Mouse (Mus musculus): Measurements from ENCODE around the gene Pde5a. TPM values are rescaled to one million over a fixed set of nuclear protein-coding genes. Genes with fewer than 3 reads are reported as not detected.

Pde5a gene
- total RNA-seq, 1 experiment = 1.6 TPM

DNA sequence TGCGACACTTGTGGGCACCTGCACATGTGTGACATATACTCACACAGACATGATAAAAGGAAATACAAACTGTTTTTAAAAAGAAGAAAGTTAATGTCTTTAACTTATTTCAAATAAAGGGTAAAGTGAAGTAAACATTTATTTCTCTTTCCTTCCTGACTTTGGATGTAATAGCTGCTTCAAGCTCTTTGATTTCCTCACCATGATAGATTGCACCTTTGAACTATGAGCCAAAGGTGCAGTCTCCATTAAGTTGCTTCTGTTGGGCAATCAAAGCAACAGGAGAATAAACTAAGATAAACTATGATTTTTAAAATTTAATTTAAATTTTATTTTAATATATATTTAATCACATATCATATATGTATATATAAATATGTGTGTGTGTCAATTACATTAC is 139.5 kb downstream of the Pde5a start:
- no peak overlapping the region for H3K4me3 ChIP-seq (ENCODE audit: insufficient read depth in 1 of 2, low read depth in 1 of 2, low read length in 2 of 2, poor library complexity in 1 of 2, severe bottlenecking in 1 of 2)
- in situ Hi-C loops (cut with MboI; ENCODE audit: low sequenced_read_pairs in 2 of 2, unreplicated experiment in 2 of 2) = no loop called here
- no peak overlapping the region for H3K9ac ChIP-seq (ENCODE audit: insufficient read depth, low read depth, low read length, poor library complexity, severe bottlenecking)

DNA sequence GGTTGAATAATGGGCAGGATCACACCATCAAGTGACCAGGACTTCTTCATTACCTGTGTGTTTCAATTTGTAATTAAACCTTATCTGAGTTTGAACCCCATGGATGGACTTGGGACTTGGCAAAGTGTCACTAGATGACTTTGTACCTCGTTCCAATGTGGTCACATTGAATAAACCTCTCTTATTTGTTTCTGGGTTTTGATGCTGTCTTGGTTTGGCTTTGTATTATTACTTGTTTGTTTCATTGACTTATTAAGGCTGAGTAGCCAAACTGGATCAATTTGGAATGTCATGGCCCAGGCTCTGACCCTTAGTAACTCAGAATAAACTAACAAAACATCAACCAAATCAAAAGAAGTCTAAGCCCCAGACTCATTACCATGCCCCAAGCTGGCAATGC is 142.8 kb downstream of the Pde5a start:
- no peak overlapping the region for H3K27ac ChIP-seq (ENCODE audit: insufficient read depth, low read depth, low read length, poor library complexity, severe bottlenecking)
- no peak for DNase-seq (ENCODE audit: low read depth, low spot score)
- in situ Hi-C loops (cut with MboI; ENCODE audit: low sequenced_read_pairs in 2 of 2, unreplicated experiment in 2 of 2) = no loop called here
- no peaks in the 10 kb centered on the region for H3K9me3 ChIP-seq (ENCODE audit: control insufficient read depth, insufficient read depth, low read depth, low read length)
- H3K4me1 ChIP-seq (ENCODE audit: control insufficient read depth in 2 of 2, insufficient read depth in 2 of 2, low read length in 2 of 2, poor library complexity in 1 of 2) = no peaks in the 10 kb centered on the region
- no peak overlapping the region for H3K9ac ChIP-seq (ENCODE audit: insufficient read depth, low read depth, low read length, poor library complexity, severe bottlenecking)
- H3K4me3 ChIP-seq (ENCODE audit: insufficient read depth in 1 of 2, low read depth in 1 of 2, low read length in 2 of 2, poor library complexity in 1 of 2, severe bottlenecking in 1 of 2) = no peak overlapping the region
- TF ChIP-seq ZC3H11A (IDR thresholded peaks at IDR 0.05; ENCODE audit: borderline replicate concordance, low read depth, low read length) = no peak
- TF ChIP-seq HCFC1 (IDR thresholded peaks at IDR 0.05; ENCODE audit: borderline replicate concordance, insufficient read depth, low read length) = no peak
- H3K36me3 ChIP-seq (ENCODE audit: control insufficient read depth, insufficient read depth, low read length, poor library complexity, severe bottlenecking) = no peaks in the 10 kb centered on the region

More for the DNA sequence above, 139.5 kb downstream of the Pde5a start:
- Histone ChIP-seq H3K27ac (ENCODE audit: insufficient read depth, low read depth, low read length, poor library complexity, severe bottlenecking) (no peak overlapping the region), H3K36me3 (ENCODE audit: control insufficient read depth, insufficient read depth, low read length, poor library complexity, severe bottlenecking) (no peaks in the 10 kb centered on the region), H3K4me1 (ENCODE audit: control insufficient read depth in 2 of 2, insufficient read depth in 2 of 2, low read length in 2 of 2, poor library complexity in 1 of 2) (no peaks in the 10 kb centered on the region), H3K9me3 (ENCODE audit: control insufficient read depth, insufficient read depth, low read depth, low read length) (no peaks in the 10 kb centered on the region)
- no peak for DNase-seq (ENCODE audit: low read depth, low spot score)
- TF ChIP-seq CHD2 (IDR thresholded peaks at IDR 0.05; ENCODE audit: low read depth, low read length) = no peak
- no peak for TF ChIP-seq MAFK (IDR thresholded peaks at IDR 0.05; ENCODE audit: insufficient read depth, low read depth, low read length)

DNA sequence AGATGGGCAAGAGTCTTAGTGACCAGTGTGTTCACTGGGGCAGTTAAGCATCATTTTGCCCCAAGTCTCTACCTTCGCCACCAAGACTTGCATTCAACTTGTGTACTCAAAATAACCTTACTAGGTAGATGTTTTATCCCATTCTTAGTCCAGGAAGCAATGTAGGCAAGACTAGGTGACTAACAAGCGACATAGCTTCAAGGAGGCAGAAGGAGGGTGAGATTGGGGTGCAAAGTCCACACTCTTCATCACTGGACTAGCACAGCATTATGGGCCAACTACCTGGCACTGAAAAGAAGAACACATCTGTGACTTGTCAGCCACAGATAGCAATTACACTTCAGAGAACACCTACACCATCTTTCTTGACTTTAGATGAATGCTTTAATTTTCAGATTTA is 148.1 kb downstream of the Pde5a start:
- no peaks in the 10 kb centered on the region for H3K4me1 ChIP-seq (ENCODE audit: control insufficient read depth in 2 of 2, insufficient read depth in 2 of 2, low read length in 2 of 2, poor library complexity in 1 of 2)
- no peak for DNase-seq (ENCODE audit: low read depth, low spot score)
- H3K4me3 ChIP-seq (ENCODE audit: insufficient read depth in 1 of 2, low read depth in 1 of 2, low read length in 2 of 2, poor library complexity in 1 of 2, severe bottlenecking in 1 of 2) = no peak overlapping the region
- in situ Hi-C loops (cut with MboI; ENCODE audit: low sequenced_read_pairs in 2 of 2, unreplicated experiment in 2 of 2) = no loop called here
- no peak overlapping the region for H3K9ac ChIP-seq (ENCODE audit: insufficient read depth, low read depth, low read length, poor library complexity, severe bottlenecking)
- H3K27ac ChIP-seq (ENCODE audit: insufficient read depth, low read depth, low read length, poor library complexity, severe bottlenecking) = no peak overlapping the region
- no peaks in the 10 kb centered on the region for H3K9me3 ChIP-seq (ENCODE audit: control insufficient read depth, insufficient read depth, low read depth, low read length)
- no peak for TF ChIP-seq ZC3H11A (IDR thresholded peaks at IDR 0.05; ENCODE audit: borderline replicate concordance, low read depth, low read length)
- TF ChIP-seq MAFK (IDR thresholded peaks at IDR 0.05; ENCODE audit: insufficient read depth, low read depth, low read length) = no peak
- TF ChIP-seq ZNF384 (IDR thresholded peaks at IDR 0.05; ENCODE audit: low read depth, low read length) = no peak
- no peak for TF ChIP-seq HCFC1 (IDR thresholded peaks at IDR 0.05; ENCODE audit: borderline replicate concordance, insufficient read depth, low read length)
- no peak for TF ChIP-seq CHD2 (IDR thresholded peaks at IDR 0.05; ENCODE audit: low read depth, low read length)
- H3K36me3 ChIP-seq (ENCODE audit: control insufficient read depth, insufficient read depth, low read length, poor library complexity, severe bottlenecking) = no peaks in the 10 kb centered on the region

DNA sequence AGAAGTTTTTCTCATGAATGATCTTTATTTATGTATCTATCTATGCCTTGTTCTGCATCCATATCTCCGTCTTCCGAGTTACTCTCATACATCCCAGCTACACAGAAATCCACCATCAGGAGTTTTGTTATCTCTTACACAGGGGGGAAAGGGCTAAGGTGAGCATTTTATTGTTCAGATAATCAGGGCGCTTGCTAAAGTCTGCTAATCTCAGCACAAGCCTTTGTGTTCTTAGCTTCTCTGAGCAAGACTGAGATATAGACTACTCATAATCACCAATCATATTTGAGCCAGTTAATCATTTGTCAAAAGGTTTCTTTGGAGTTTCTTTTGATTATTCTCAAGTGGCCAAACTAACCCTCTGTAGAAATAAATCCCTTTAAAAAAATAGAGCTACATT is 148.8 kb downstream of the Pde5a start:
- H3K4me3 ChIP-seq (ENCODE audit: insufficient read depth in 1 of 2, low read depth in 1 of 2, low read length in 2 of 2, poor library complexity in 1 of 2, severe bottlenecking in 1 of 2) = no peak overlapping the region
- H3K4me1 ChIP-seq (ENCODE audit: control insufficient read depth in 2 of 2, insufficient read depth in 2 of 2, low read length in 2 of 2, poor library complexity in 1 of 2) = no peaks in the 10 kb centered on the region
- no peak overlapping the region for H3K9ac ChIP-seq (ENCODE audit: insufficient read depth, low read depth, low read length, poor library complexity, severe bottlenecking)
- DNase-seq (ENCODE audit: low read depth, low spot score) = no peak
- H3K27ac ChIP-seq (ENCODE audit: insufficient read depth, low read depth, low read length, poor library complexity, severe bottlenecking) = no peak overlapping the region
- H3K9me3 ChIP-seq (ENCODE audit: control insufficient read depth, insufficient read depth, low read depth, low read length) = no peaks in the 10 kb centered on the region
- H3K36me3 ChIP-seq (ENCODE audit: control insufficient read depth, insufficient read depth, low read length, poor library complexity, severe bottlenecking) = no peaks in the 10 kb centered on the region
- in situ Hi-C loops (cut with MboI; ENCODE audit: low sequenced_read_pairs in 2 of 2, unreplicated experiment in 2 of 2) = no loop called here
- TF ChIP-seq ZC3H11A (IDR thresholded peaks at IDR 0.05; ENCODE audit: borderline replicate concordance, low read depth, low read length) (no peak), HCFC1 (IDR thresholded peaks at IDR 0.05; ENCODE audit: borderline replicate concordance, insufficient read depth, low read length) (no peak), MAFK (IDR thresholded peaks at IDR 0.05; ENCODE audit: insufficient read depth, low read depth, low read length) (no peak), CHD2 (IDR thresholded peaks at IDR 0.05; ENCODE audit: low read depth, low read length) (no peak), ZNF384 (IDR thresholded peaks at IDR 0.05; ENCODE audit: low read depth, low read length) (no peak)

DNA sequence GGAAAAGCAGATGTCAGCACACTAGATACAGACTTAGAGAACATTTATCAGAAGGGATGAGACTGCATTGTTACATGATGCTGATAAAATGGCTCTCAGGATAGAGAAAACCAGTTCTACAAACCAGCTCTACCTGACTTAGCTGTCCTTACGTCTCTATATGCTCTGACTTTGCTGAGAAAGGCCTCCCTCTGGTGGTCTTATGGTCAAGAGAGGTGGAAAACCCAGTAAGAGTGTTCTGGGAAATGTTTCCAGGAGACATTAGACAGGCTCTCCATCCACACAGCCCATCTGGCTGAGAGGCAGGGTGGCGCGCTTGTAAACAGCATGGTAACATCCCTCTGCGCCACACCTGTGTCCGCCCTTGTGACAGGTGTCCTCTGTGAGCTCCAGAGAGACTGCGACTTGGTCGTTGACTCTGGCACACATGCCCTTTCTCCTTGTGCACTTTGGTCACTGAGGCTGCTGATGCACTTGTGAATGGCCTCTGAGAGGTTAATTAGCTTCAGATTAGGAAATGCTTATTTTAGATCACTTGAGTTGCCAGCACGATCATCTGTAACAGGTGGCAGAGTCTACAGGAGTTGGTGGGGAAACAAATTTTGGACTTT is 150.1 kb downstream of the Pde5a start:
- H3K36me3 ChIP-seq (ENCODE audit: control insufficient read depth, insufficient read depth, low read length, poor library complexity, severe bottlenecking) = no peaks in the 10 kb centered on the region
- in situ Hi-C loops (cut with MboI; ENCODE audit: low sequenced_read_pairs in 2 of 2, unreplicated experiment in 2 of 2) = no loop called here
- TF ChIP-seq MAFK (IDR thresholded peaks at IDR 0.05; ENCODE audit: insufficient read depth, low read depth, low read length) = no peak
- no peak overlapping the region for H3K27ac ChIP-seq (ENCODE audit: insufficient read depth, low read depth, low read length, poor library complexity, severe bottlenecking)
- peak overlapping the region in 1 of 2 experiments; percentile 25; a peak in 1 of 4 replicates for H3K4me3 ChIP-seq (ENCODE audit: insufficient read depth in 1 of 2, low read depth in 1 of 2, low read length in 2 of 2, poor library complexity in 1 of 2, severe bottlenecking in 1 of 2)
- no peak for DNase-seq (ENCODE audit: low read depth, low spot score)
- no peaks in the 10 kb centered on the region for H3K4me1 ChIP-seq (ENCODE audit: control insufficient read depth in 2 of 2, insufficient read depth in 2 of 2, low read length in 2 of 2, poor library complexity in 1 of 2)
- H3K9ac ChIP-seq (ENCODE audit: insufficient read depth, low read depth, low read length, poor library complexity, severe bottlenecking) = no peak overlapping the region
- H3K9me3 ChIP-seq (ENCODE audit: control insufficient read depth, insufficient read depth, low read depth, low read length) = no peaks in the 10 kb centered on the region

Measured in ES-E14 (cell line).